Mouse (Mus musculus) C2C12 (cell line): ENCODE results near the gene Cadps2.

Experiments used
- CEBPB ChIP-seq: IDR thresholded peaks from one replicate; pipeline ENCODE4 v1.6.1; 2011; ENCODE audit warnings: low read depth, mild to moderate bottlenecking, control low read depth, moderate library complexity
- CTCF ChIP-seq: IDR thresholded peaks from one replicate; pipeline ENCODE4 v1.5.1; 2011; ENCODE audit not compliant: control insufficient read depth, insufficient read depth, insufficient read length
- MAX ChIP-seq: IDR thresholded peaks from one replicate; pipeline ENCODE4 v1.6.1; 2011; ENCODE audit warnings: mild to moderate bottlenecking, control low read depth
- MYOD1 ChIP-seq: IDR thresholded peaks from one replicate; pipeline ENCODE4 v1.6.1; 2011; ENCODE audit warnings: low read depth; ENCODE audit not compliant: control insufficient read depth, insufficient read length
- MYOG ChIP-seq: IDR thresholded peaks from one replicate; pipeline ENCODE4 v1.6.1; 2011; ENCODE audit not compliant: control insufficient read depth, insufficient read length; ENCODE audit errors: extremely low read depth
- USF1 ChIP-seq: IDR thresholded peaks from one replicate; pipeline ENCODE4 v1.6.1; 2011; ENCODE audit warnings: low read depth, mild to moderate bottlenecking, control low read depth, moderate library complexity

GRCm38 (mm10) chr6:23251431-23251830 is 587.8 kb downstream of the Cadps2 start:
- no peak for TF ChIP-seq CTCF
- TF ChIP-seq MAX: no peak
- TF ChIP-seq MYOD1: no peak
- no peak for TF ChIP-seq MYOG
- TF ChIP-seq CEBPB: no peak
- TF ChIP-seq USF1: no peak
